Mouse (Mus musculus): Measurements from ENCODE around the gene Atg7. TPM values are rescaled to one million over a fixed set of nuclear protein-coding genes. Genes with fewer than 3 reads are reported as not detected.

Atg7 gene
- polyA plus RNA-seq (2014; fragmentation: Illumina TruSeq; extraction: RNeasy Lipid Tissue Mini Kit (QIAGEN cat#74804)): 4.7 TPM

DNA sequence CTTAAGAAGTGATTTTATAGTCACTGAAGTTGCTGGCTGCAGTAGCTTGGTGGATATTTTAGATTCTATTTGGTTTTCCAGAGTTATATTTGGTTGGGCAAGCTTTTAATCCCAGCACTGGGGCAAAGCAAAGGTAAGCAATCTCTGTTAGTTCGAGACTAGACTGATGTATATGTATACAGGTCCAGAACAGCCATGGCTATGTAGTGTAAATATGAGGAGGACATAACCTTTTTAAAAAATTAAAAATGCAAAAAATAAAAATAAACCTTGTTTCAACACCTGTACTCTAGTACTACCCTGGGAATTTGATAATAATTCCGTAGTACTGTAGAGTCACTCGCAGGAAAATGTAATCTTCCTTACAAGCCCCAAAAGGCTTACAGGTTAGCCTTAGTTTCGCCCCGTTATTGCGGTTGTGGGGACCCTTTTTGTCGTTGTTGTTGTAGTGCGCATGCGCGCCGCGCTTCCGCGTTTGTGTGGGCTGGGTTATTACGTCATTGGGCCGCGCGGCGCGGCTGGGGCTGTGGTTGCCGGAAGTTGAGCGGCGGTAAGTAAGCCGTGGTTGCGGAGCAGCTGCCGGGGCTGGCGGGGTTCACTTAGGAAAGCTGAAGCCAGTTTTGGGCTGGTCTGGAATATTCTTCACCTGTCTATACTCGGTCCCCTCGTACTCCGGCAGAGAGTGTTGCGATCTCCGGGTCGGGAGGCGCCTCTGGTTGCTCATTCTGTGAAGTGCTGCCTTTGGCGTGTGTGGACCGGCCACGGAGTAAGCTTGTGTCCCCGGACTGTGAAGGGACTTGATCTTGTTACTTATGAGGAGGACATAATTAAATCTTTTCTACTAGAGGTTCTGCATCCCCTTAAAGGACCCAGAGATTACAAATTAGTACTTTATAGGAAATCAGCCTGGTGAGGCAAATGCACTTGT is at the start of gene Atg7:
Gene Atg7, plus strand, starts transcription at position 497 of the 928 bp plus-strand sequence.

Other genes with a start within 250 kb of the Atg7 start
- gene Hrh1, start 245.2 kb upstream of the Atg7 start, polyA plus RNA-seq (2014; fragmentation: Illumina TruSeq; extraction: RNeasy Lipid Tissue Mini Kit (QIAGEN cat#74804)): not detected

Measured in ovary, adult 10 weeks (tissue).